Mouse (Mus musculus) erythroblast, embryonic 14.5 days (primary cell): ENCODE measurements around the gene Agtrap. TPM values are rescaled to one million over a fixed set of nuclear protein-coding genes. Genes with fewer than 3 reads are reported as not detected.
"Not testable (repeated sequence)": the region's sequence is repeated elsewhere in the genome, so short reads cannot be mapped to it uniquely, and the experiment has no call there.

Source experiments
- H3K27me3 ChIP-seq: 2 replicates; pipeline ENCODE4 v1.6.1; 2012; ENCODE audit warnings: inconsistent platforms; ENCODE audit not compliant: control insufficient read depth
- H3K36me3 ChIP-seq: 2 replicates; pipeline ENCODE4 v1.6.1; 2012; ENCODE audit warnings: mild to moderate bottlenecking, inconsistent platforms; ENCODE audit not compliant: control insufficient read depth
- H3K4me1 ChIP-seq: 2 replicates; pipeline ENCODE4 v1.6.1; 2012; ENCODE audit warnings: inconsistent platforms; ENCODE audit not compliant: control insufficient read depth
- H3K4me3 ChIP-seq: replicated peaks from 2 replicates; pipeline ENCODE3; 2012; ENCODE audit warnings: moderate library complexity, mild to moderate bottlenecking, inconsistent platforms
- H3K9me3 ChIP-seq: 2 replicates; pipeline ENCODE4 v1.6.1; 2012; ENCODE audit warnings: low read length, inconsistent platforms, mixed read lengths; ENCODE audit not compliant: control insufficient read depth
- GATA1 ChIP-seq: IDR thresholded peaks from 2 replicates; pipeline ENCODE4 v1.6.1; 2012; ENCODE audit warnings: low read length, inconsistent platforms, mixed read lengths
- TAL1 ChIP-seq: IDR thresholded peaks from 3 replicates; pipeline ENCODE4 v1.6.1; 2012; ENCODE audit warnings: low read length, inconsistent platforms, mixed read lengths
- polyA plus RNA-seq: library from polyadenylated mRNA; stranded (reverse); fragments of >175 nt; gene quantifications from 2 replicates; pipeline ENCODE4 v1.2.3, GENCODE M21; 2012

Gene Agtrap
- polyA plus RNA-seq, 1 experiment, result 0.17 TPM

GRCm38 (mm10) chr4:148121982-148122693 is 34.3 kb upstream of the Agtrap start:
- peaks cover 2% of the 10 kb centered on the region; the same call in 1 of the 2 replicates for H3K27me3 ChIP-seq
- TF ChIP-seq TAL1 (no peak), GATA1 (no peak)

GRCm38 (mm10) chr4:148121362-148121761 is 33.5 kb upstream of the Agtrap start:
- TF ChIP-seq TAL1 (no peak), GATA1 (no peak)
- H3K36me3 ChIP-seq, result no peaks in the 10 kb centered on the region
- peaks cover 7% of the 10 kb centered on the region for H3K9me3 ChIP-seq
- H3K4me3 ChIP-seq, result no peak overlapping the region
- no peaks in the 10 kb centered on the region for H3K4me1 ChIP-seq
- H3K27me3 ChIP-seq, result no peaks in the 10 kb centered on the region

More at GRCm38 (mm10) chr4:148121982-148122693, 34.3 kb upstream of the Agtrap start:
- Histone ChIP-seq H3K9me3 (peaks cover 4% of the 10 kb centered on the region), H3K4me1 (no peaks in the 10 kb centered on the region), H3K36me3 (no peaks in the 10 kb centered on the region), H3K4me3 (no peak overlapping the region)

GRCm38 (mm10) chr4:148120555-148120954 is 32.7 kb upstream of the Agtrap start:
- no peak overlapping the region for H3K4me3 ChIP-seq
- H3K9me3 ChIP-seq, result peaks cover 7% of the 10 kb centered on the region
- no peaks in the 10 kb centered on the region for H3K36me3 ChIP-seq
- TF ChIP-seq TAL1 (no peak), GATA1 (no peak)
- H3K27me3 ChIP-seq, result peaks cover 2% of the 10 kb centered on the region
- H3K4me1 ChIP-seq, result peaks cover 1% of the 10 kb centered on the region; the same call in 1 of the 2 replicates

- H3K27me3 ChIP-seq, H3K4me1 ChIP-seq, H3K4me3 ChIP-seq, H3K9me3 ChIP-seq, H3K36me3 ChIP-seq: not testable (repeated sequence)
Observed at GRCm38 (mm10) chr4:148119578-148119977, 31.7 kb upstream of the Agtrap start.

- H3K9me3 ChIP-seq, result peaks cover 7% of the 10 kb centered on the region
- no peak for TF ChIP-seq GATA1
- TF ChIP-seq TAL1, result no peak
- peaks cover 3% of the 10 kb centered on the region; the same call in 1 of the 2 replicates for H3K4me1 ChIP-seq
- no peaks in the 10 kb centered on the region for H3K36me3 ChIP-seq
- H3K4me3 ChIP-seq, result no peak overlapping the region
- H3K27me3 ChIP-seq, result peaks cover 7% of the 10 kb centered on the region
Observed at GRCm38 (mm10) chr4:148117392-148117791, 29.6 kb upstream of the Agtrap start.

- no peak for TF ChIP-seq GATA1
- no peak for TF ChIP-seq TAL1
- Histone ChIP-seq H3K4me3 (no peak overlapping the region), H3K27me3 (peaks cover 7% of the 10 kb centered on the region), H3K36me3 (no peaks in the 10 kb centered on the region), H3K4me1 (peaks cover 3% of the 10 kb centered on the region; the same call in 1 of the 2 replicates), H3K9me3 (peaks cover 7% of the 10 kb centered on the region)
Observed at GRCm38 (mm10) chr4:148116657-148117056, 28.8 kb upstream of the Agtrap start.

GRCm38 (mm10) chr4:148115467-148115866 is 27.6 kb upstream of the Agtrap start:
- no peaks in the 10 kb centered on the region for H3K36me3 ChIP-seq
- peaks cover 7% of the 10 kb centered on the region for H3K9me3 ChIP-seq
- H3K4me3 ChIP-seq, result no peak overlapping the region
- peaks cover 3% of the 10 kb centered on the region; the same call in 1 of the 2 replicates for H3K4me1 ChIP-seq
- H3K27me3 ChIP-seq, result peaks cover 7% of the 10 kb centered on the region
- no peak for TF ChIP-seq GATA1
- TF ChIP-seq TAL1, result no peak

GRCm38 (mm10) chr4:148114758-148115391 is 27.0 kb upstream of the Agtrap start:
- Histone ChIP-seq H3K4me1 (peaks cover 3% of the 10 kb centered on the region; the same call in 1 of the 2 replicates), H3K36me3 (no peaks in the 10 kb centered on the region), H3K9me3 (peaks cover 7% of the 10 kb centered on the region), H3K4me3 (no peak overlapping the region), H3K27me3 (peaks cover 7% of the 10 kb centered on the region)
- TF ChIP-seq GATA1 (no peak), TAL1 (no peak)

- Histone ChIP-seq H3K36me3 (no peaks in the 10 kb centered on the region), H3K9me3 (peaks cover 7% of the 10 kb centered on the region), H3K4me1 (peaks cover 3% of the 10 kb centered on the region; the same call in 1 of the 2 replicates), H3K4me3 (no peak overlapping the region), H3K27me3 (peaks cover 16% of the 10 kb centered on the region)
- TF ChIP-seq TAL1 (no peak), GATA1 (no peak)
Observed at GRCm38 (mm10) chr4:148112519-148112918, 24.7 kb upstream of the Agtrap start.
